Mouse (Mus musculus) lung, embryonic 15.5 days (tissue): ENCODE results near the gene Eid2b. TPM values are rescaled to one million over a fixed set of nuclear protein-coding genes. Genes with fewer than 3 reads are reported as not detected.

Experiments
- ATAC-seq: fragments of 200-750 bp; cut with Nextera tagmentation; 2 replicates; pipeline ENCODE4 v1.8.0; 2017; ENCODE audit warnings: moderate number of reproducible peaks, borderline replicate concordance; ENCODE audit not compliant: low FRiP score, low TSS enrichment; ENCODE audit errors: extremely low read depth
- H3K27ac ChIP-seq: fragments of 300-500 bp; sonication (generic); 2 replicates; pipeline ENCODE4 v1.5.1; 2015; ENCODE audit warnings: moderate library complexity, mild to moderate bottlenecking, inconsistent platforms
- H3K27me3 ChIP-seq: fragments of 300-500 bp; sonication (generic); 2 replicates; pipeline ENCODE4 v1.6.1; 2015; ENCODE audit warnings: inconsistent platforms
- H3K36me3 ChIP-seq: fragments of 300-500 bp; sonication (generic); 2 replicates; pipeline ENCODE4 v1.6.1; 2015; ENCODE audit warnings: inconsistent platforms
- H3K4me1 ChIP-seq: fragments of 300-500 bp; sonication (generic); 2 replicates; pipeline ENCODE4 v1.6.1; 2015; ENCODE audit warnings: inconsistent platforms
- H3K4me2 ChIP-seq: fragments of 300-500 bp; sonication (generic); 2 replicates; pipeline ENCODE4 v1.6.1; 2015; ENCODE audit warnings: inconsistent platforms, mild to moderate bottlenecking, moderate library complexity
- H3K4me3 ChIP-seq: fragments of 300-500 bp; sonication (generic); 2 replicates; pipeline ENCODE4 v1.5.1; 2015; ENCODE audit warnings: mild to moderate bottlenecking, inconsistent platforms
- H3K9ac ChIP-seq: fragments of 300-500 bp; sonication (generic); 2 replicates; pipeline ENCODE4 v1.6.1; 2015; ENCODE audit warnings: inconsistent platforms
- H3K9me3 ChIP-seq: fragments of 300-500 bp; sonication (generic); 2 replicates; pipeline ENCODE4 v1.6.1; 2016; ENCODE audit warnings: inconsistent platforms
- WGBS: fragments of 180-500 bp; shearing (Covaris S2); methylation state at CpG from one replicate; pipeline ENCODE4 v1.1.7; 2015; 5-methylcytosine and 5-hydroxymethylcytosine counted together
- polyA plus RNA-seq: library from polyadenylated mRNA; unstranded; fragments of >200 nt; fragmentation: Nextera tagmentation; extraction: Ambion mirVana; gene quantifications from 2 replicates; pipeline ENCODE4 v1.2.1, GENCODE M21; 2015

Gene Eid2b
- polyA plus RNA-seq, 1 experiment from 2014 or later: 11.4 TPM

GRCm38 (mm10) chr7:28328260-28328659, 50.7 kb downstream of the Eid2b start:
- Histone ChIP-seq H3K27ac (no peak overlapping the region), H3K4me1 (no peaks in the 10 kb centered on the region), H3K4me2 (no peak overlapping the region), H3K9me3 (no peaks in the 10 kb centered on the region), H3K4me3 (no peak overlapping the region), H3K27me3 (no peaks in the 10 kb centered on the region), H3K9ac (no peak overlapping the region), H3K36me3 (peaks cover 77% of the 10 kb centered on the region)
- ATAC-seq: no peak
- 89% methylated on average over 2 of the region's 2 CpGs for WGBS

Other genes with a start within 250 kb of the Eid2b start
- 294 and 297 TPM in 2 replicates for gene Psmc4, start 227.6 kb upstream of the Eid2b start, polyA plus RNA-seq
- gene Fcgbp, start 206.5 kb upstream of the Eid2b start, polyA plus RNA-seq: 1.2 TPM in 2 replicates
- gene 9530053A07Rik, start 148.3 kb upstream of the Eid2b start, polyA plus RNA-seq: 0.03 and 0.04 TPM in 2 replicates
- 119 and 127 TPM in 2 replicates for gene Fbl, start 108.0 kb upstream of the Eid2b start, polyA plus RNA-seq
- gene Dyrk1b, start 98.3 kb upstream of the Eid2b start, polyA plus RNA-seq: 12.7 and 13.9 TPM in 2 replicates
- gene Eid2, start 9.9 kb upstream of the Eid2b start, polyA plus RNA-seq: 6.6 and 9.0 TPM in 2 replicates
- gene Selenov, start 13.4 kb downstream of the Eid2b start, polyA plus RNA-seq: not detected in 2 replicates
- 0.75 and 0.94 TPM in 2 replicates for gene Dll3, start 24.5 kb downstream of the Eid2b start, polyA plus RNA-seq
- gene Timm50, start 34.3 kb downstream of the Eid2b start, polyA plus RNA-seq: 146 and 147 TPM in 2 replicates
- gene Supt5, start 61.0 kb downstream of the Eid2b start, polyA plus RNA-seq: 83.2 and 88.4 TPM in 2 replicates
- 979 and 1,114 TPM in 2 replicates for gene Rps16, start 72.9 kb downstream of the Eid2b start, polyA plus RNA-seq
- gene Plekhg2, start 94.9 kb downstream of the Eid2b start, polyA plus RNA-seq: 59.4 and 67.9 TPM in 2 replicates
- gene Zfp36, start 102.5 kb downstream of the Eid2b start, polyA plus RNA-seq: 16.4 and 17.9 TPM in 2 replicates
- gene Med29, start 115.0 kb downstream of the Eid2b start, polyA plus RNA-seq: 51.2 and 53.8 TPM in 2 replicates
- 80.7 and 88.2 TPM in 2 replicates for gene Paf1, start 115.2 kb downstream of the Eid2b start, polyA plus RNA-seq
- gene Gmfg, start 159.7 kb downstream of the Eid2b start, polyA plus RNA-seq: 36.5 and 38.9 TPM in 2 replicates
- gene Lrfn1, start 174.2 kb downstream of the Eid2b start, polyA plus RNA-seq: 3.1 and 3.8 TPM in 2 replicates
- not detected in 2 replicates for gene Ifnl2, start 232.7 kb downstream of the Eid2b start, polyA plus RNA-seq
- gene Ifnl3, start 245.1 kb downstream of the Eid2b start, polyA plus RNA-seq: not detected in 2 replicates